Mouse (Mus musculus): ENCODE data around the gene Dlgap1.

Gene Dlgap1

GRCm38 (mm10) chr17:69969021-69969815, at the start of gene Dlgap1:
Gene Dlgap1 (plus strand): TSS chr17:69969073.
- peak; percentile 73 for DNase-seq

- no peak for DNase-seq
These were observed 13.9 kb upstream of the Dlgap1 start for GRCm38 (mm10) chr17:69954936-69955335.

- DNase-seq, result no peak
These were observed 1.2 kb downstream of the Dlgap1 start for GRCm38 (mm10) chr17:69969816-69970750.

GRCm38 (mm10) chr17:69973081-69973480, 4.2 kb downstream of the Dlgap1 start:
- DNase-seq, result peak; percentile 3

- DNase-seq, result no peak
These were observed 5.1 kb downstream of the Dlgap1 start for GRCm38 (mm10) chr17:69973991-69974390.

GRCm38 (mm10) chr17:69982236-69982923, 13.5 kb downstream of the Dlgap1 start:
- DNase-seq, result no peak

GRCm38 (mm10) chr17:69996406-69996805, 27.5 kb downstream of the Dlgap1 start:
- no peak for DNase-seq

- no peak for DNase-seq
These were observed 33.2 kb downstream of the Dlgap1 start for GRCm38 (mm10) chr17:70002026-70002425.

- no peak for DNase-seq
These were observed 35.8 kb downstream of the Dlgap1 start for GRCm38 (mm10) chr17:70004628-70005027.

GRCm38 (mm10) chr17:70007607-70008006, 38.7 kb downstream of the Dlgap1 start:
- DNase-seq, result no peak

GRCm38 (mm10) chr17:70016511-70016910, 47.6 kb downstream of the Dlgap1 start:
- no peak for DNase-seq

GRCm38 (mm10) chr17:70020376-70020775, 51.5 kb downstream of the Dlgap1 start:
- no peak for DNase-seq

GRCm38 (mm10) chr17:70022618-70023017, 53.7 kb downstream of the Dlgap1 start:
- DNase-seq, result no peak

GRCm38 (mm10) chr17:70034862-70035261, 66.0 kb downstream of the Dlgap1 start:
- DNase-seq, result peak; percentile 9

GRCm38 (mm10) chr17:70040751-70041430, 72.0 kb downstream of the Dlgap1 start:
- no peak for DNase-seq

GRCm38 (mm10) chr17:70068281-70068680, 99.4 kb downstream of the Dlgap1 start:
- DNase-seq, result no peak

- no peak for DNase-seq
These were observed 103.2 kb downstream of the Dlgap1 start for GRCm38 (mm10) chr17:70072066-70072465.

GRCm38 (mm10) chr17:70088220-70088619, 119.3 kb downstream of the Dlgap1 start:
- DNase-seq, result no peak

- no peak for DNase-seq
These were observed 121.9 kb downstream of the Dlgap1 start for GRCm38 (mm10) chr17:70090737-70091136.

- no peak for DNase-seq
These were observed 160.3 kb downstream of the Dlgap1 start for GRCm38 (mm10) chr17:70129151-70129550.

- DNase-seq, result no peak
These were observed 201.0 kb downstream of the Dlgap1 start for GRCm38 (mm10) chr17:70169831-70170230.

GRCm38 (mm10) chr17:70172500-70173036, 203.7 kb downstream of the Dlgap1 start:
- no peak for DNase-seq
